Mouse (Mus musculus): ENCODE measurements around the gene Sorcs2. TPM values are rescaled to one million over a fixed set of nuclear protein-coding genes. Genes with fewer than 3 reads are reported as not detected.

Gene Sorcs2
- polyA plus RNA-seq, 1 experiment from 2014 or later: 14.8 TPM

GRCm38 (mm10) chr5:36389731-36390590, 8.0 kb downstream of the Sorcs2 start:
- no peaks in the 10 kb centered on the region; the same call in 1 of the 2 replicates for H3K27me3 ChIP-seq (replicated peaks)
- no peaks in the 10 kb centered on the region for H3K9me3 ChIP-seq (replicated peaks)
- H3K4me2 ChIP-seq: no peak overlapping the region
- peaks cover 28% of the 10 kb centered on the region for H3K4me1 ChIP-seq
- ATAC-seq (ENCODE audit: low FRiP score): no peak
- no peaks in the 10 kb centered on the region for H3K36me3 ChIP-seq
- no peak overlapping the region for H3K9ac ChIP-seq (replicated peaks)
- no peak overlapping the region for H3K4me3 ChIP-seq (replicated peaks)
- no peak overlapping the region for H3K27ac ChIP-seq (replicated peaks)
- WGBS: 82% methylated on average over 9 of the region's 9 CpGs

- WGBS: 36% methylated on average over 5 of the region's 5 CpGs
- H3K4me1 ChIP-seq: peaks cover 5% of the 10 kb centered on the region; the same call in 1 of the 2 replicates
These were observed 12.9 kb downstream of the Sorcs2 start for GRCm38 (mm10) chr5:36385062-36385461.

GRCm38 (mm10) chr5:36383431-36383830, 14.5 kb downstream of the Sorcs2 start:
- Histone ChIP-seq H3K4me3 (replicated peaks) (no peak overlapping the region), H3K9ac (replicated peaks) (no peak overlapping the region), H3K36me3 (no peaks in the 10 kb centered on the region), H3K9me3 (replicated peaks) (no peaks in the 10 kb centered on the region), H3K4me2 (no peak overlapping the region), H3K4me1 (peaks cover 4% of the 10 kb centered on the region; the same call in 1 of the 2 replicates), H3K27me3 (replicated peaks) (no peaks in the 10 kb centered on the region), H3K27ac (replicated peaks) (no peak overlapping the region)
- WGBS: 91% methylated on average over 4 of the region's 4 CpGs
- ATAC-seq (ENCODE audit: low FRiP score): no peak

More at GRCm38 (mm10) chr5:36385062-36385461, 12.9 kb downstream of the Sorcs2 start:
- no peaks in the 10 kb centered on the region for H3K9me3 ChIP-seq (replicated peaks)
- no peak overlapping the region for H3K4me3 ChIP-seq (replicated peaks)
- no peak overlapping the region for H3K9ac ChIP-seq (replicated peaks)
- no peaks in the 10 kb centered on the region for H3K27me3 ChIP-seq (replicated peaks)
- no peak overlapping the region for H3K4me2 ChIP-seq
- H3K27ac ChIP-seq (replicated peaks): no peak overlapping the region
- no peak for ATAC-seq (ENCODE audit: low FRiP score)
- H3K36me3 ChIP-seq: no peaks in the 10 kb centered on the region

GRCm38 (mm10) chr5:36382721-36383120, 15.2 kb downstream of the Sorcs2 start:
- 85% methylated on average over 4 of the region's 4 CpGs for WGBS
- no peaks in the 10 kb centered on the region for H3K9me3 ChIP-seq (replicated peaks)
- no peak for ATAC-seq (ENCODE audit: low FRiP score)
- H3K36me3 ChIP-seq: no peaks in the 10 kb centered on the region
- H3K4me2 ChIP-seq: no peak overlapping the region
- H3K4me1 ChIP-seq: 0 out of 2 replicates have a peak, but pooled peaks cover 3% of the 10 kb centered on the region
- H3K27me3 ChIP-seq (replicated peaks): no peaks in the 10 kb centered on the region
- H3K4me3 ChIP-seq (replicated peaks): no peak overlapping the region
- no peak overlapping the region for H3K9ac ChIP-seq (replicated peaks)
- H3K27ac ChIP-seq (replicated peaks): no peak overlapping the region

- no peak overlapping the region for H3K4me2 ChIP-seq
- no peak overlapping the region for H3K4me3 ChIP-seq (replicated peaks)
- no peak overlapping the region for H3K9ac ChIP-seq (replicated peaks)
- no peak for ATAC-seq (ENCODE audit: low FRiP score)
- WGBS: 79% methylated on average over 8 of the region's 8 CpGs
- no peaks in the 10 kb centered on the region for H3K36me3 ChIP-seq
- no peaks in the 10 kb centered on the region for H3K9me3 ChIP-seq (replicated peaks)
- no peak overlapping the region for H3K27ac ChIP-seq (replicated peaks)
- peaks cover 8% of the 10 kb centered on the region; the same call in 1 of the 2 replicates for H3K4me1 ChIP-seq
- H3K27me3 ChIP-seq (replicated peaks): no peaks in the 10 kb centered on the region
These were observed 15.7 kb downstream of the Sorcs2 start for GRCm38 (mm10) chr5:36382134-36382693.

- 82% methylated on average over 6 of the region's 6 CpGs for WGBS
- Histone ChIP-seq H3K27ac (replicated peaks) (no peak overlapping the region), H3K4me3 (replicated peaks) (no peak overlapping the region), H3K4me2 (no peak overlapping the region), H3K9ac (replicated peaks) (no peak overlapping the region), H3K9me3 (replicated peaks) (no peaks in the 10 kb centered on the region), H3K27me3 (replicated peaks) (no peaks in the 10 kb centered on the region), H3K4me1 (peaks cover 24% of the 10 kb centered on the region), H3K36me3 (no peaks in the 10 kb centered on the region)
- no peak for ATAC-seq (ENCODE audit: low FRiP score)
These were observed 17.9 kb downstream of the Sorcs2 start for GRCm38 (mm10) chr5:36379938-36380511.

GRCm38 (mm10) chr5:36378370-36378738, 19.6 kb downstream of the Sorcs2 start:
- Histone ChIP-seq H3K4me1 (peaks cover 39% of the 10 kb centered on the region), H3K27ac (replicated peaks) (no peak overlapping the region), H3K4me3 (replicated peaks) (no peak overlapping the region), H3K36me3 (no peaks in the 10 kb centered on the region), H3K27me3 (replicated peaks) (no peaks in the 10 kb centered on the region), H3K4me2 (no peak overlapping the region), H3K9ac (replicated peaks) (no peak overlapping the region), H3K9me3 (replicated peaks) (no peaks in the 10 kb centered on the region)
- WGBS: 94% methylated on average over 2 of the region's 2 CpGs
- ATAC-seq (ENCODE audit: low FRiP score): no peak

GRCm38 (mm10) chr5:36377456-36378369, 20.2 kb downstream of the Sorcs2 start:
- no peak overlapping the region for H3K4me2 ChIP-seq
- H3K9ac ChIP-seq (replicated peaks): no peak overlapping the region
- no peak overlapping the region for H3K4me3 ChIP-seq (replicated peaks)
- H3K27ac ChIP-seq (replicated peaks): no peak overlapping the region; the same call in 1 of the 2 replicates
- 87% methylated on average over 8 of the region's 8 CpGs for WGBS
- ATAC-seq (ENCODE audit: low FRiP score): no peak
- H3K36me3 ChIP-seq: no peaks in the 10 kb centered on the region
- no peaks in the 10 kb centered on the region for H3K27me3 ChIP-seq (replicated peaks)
- peaks cover 45% of the 10 kb centered on the region for H3K4me1 ChIP-seq
- H3K9me3 ChIP-seq (replicated peaks): no peaks in the 10 kb centered on the region

- ATAC-seq (ENCODE audit: low FRiP score): no peak
- 27% methylated on average over 8 of the region's 8 CpGs for WGBS
- Histone ChIP-seq H3K9ac (replicated peaks) (no peak overlapping the region), H3K4me1 (peaks cover 51% of the 10 kb centered on the region), H3K36me3 (no peaks in the 10 kb centered on the region), H3K27me3 (replicated peaks) (peaks cover 2% of the 10 kb centered on the region; the same call in 1 of the 2 replicates), H3K4me2 (no peak overlapping the region), H3K4me3 (replicated peaks) (no peak overlapping the region), H3K27ac (replicated peaks) (no peak overlapping the region), H3K9me3 (replicated peaks) (no peaks in the 10 kb centered on the region)
These were observed 22.1 kb downstream of the Sorcs2 start for GRCm38 (mm10) chr5:36375886-36376285.

- no peaks in the 10 kb centered on the region for H3K36me3 ChIP-seq
- H3K4me2 ChIP-seq: no peak overlapping the region
- WGBS: 36% methylated on average over 19 of the region's 19 CpGs
- no peak overlapping the region for H3K4me3 ChIP-seq (replicated peaks)
- H3K9ac ChIP-seq (replicated peaks): no peak overlapping the region
- peaks cover 3% of the 10 kb centered on the region; the same call in 1 of the 2 replicates for H3K27me3 ChIP-seq (replicated peaks)
- no peaks in the 10 kb centered on the region for H3K9me3 ChIP-seq (replicated peaks)
- 0 out of 2 replicates have a peak overlapping the region, but pooled peaks have one; percentile 9 for H3K27ac ChIP-seq (replicated peaks)
- ATAC-seq (ENCODE audit: low FRiP score): no peak
- peaks cover 55% of the 10 kb centered on the region for H3K4me1 ChIP-seq
These were observed 23.5 kb downstream of the Sorcs2 start for GRCm38 (mm10) chr5:36374221-36375050.

Measured in neural tube, embryonic 15.5 days (tissue).